Mouse (Mus musculus) kidney, adult 8-10 months (tissue): Measurements from ENCODE around the gene Mrm1.
"Not testable (repeated sequence)": the region's sequence is repeated elsewhere in the genome, so short reads cannot be mapped to it uniquely, and the experiment has no call there.

Experiments
- DNase-seq, 2 experiments: peaks; one replicate each; pipeline ENCODE4 v3.0.0; 2022

The Mrm1 gene

GRCm38 (mm10) chr11:84818961-84819692 is at the start of gene Mrm1:
Gene Mrm1 (minus strand): TSS chr11:84819515.
- peak; percentile 97 for DNase-seq

GRCm38 (mm10) chr11:84868786-84869259 is 49.5 kb upstream of the Mrm1 start:
- DNase-seq, result no peak

GRCm38 (mm10) chr11:84867586-84867985 is 48.3 kb upstream of the Mrm1 start:
- peak in 1 of 2 experiments; percentile 24 for DNase-seq

GRCm38 (mm10) chr11:84865268-84865667 is 46.0 kb upstream of the Mrm1 start:
- DNase-seq, result peak; percentile 38 to 53

GRCm38 (mm10) chr11:84855285-84855684 is 36.0 kb upstream of the Mrm1 start:
- DNase-seq, result no peak

GRCm38 (mm10) chr11:84847475-84848090 is 28.3 kb upstream of the Mrm1 start:
- DNase-seq, result no peak

- no peak for DNase-seq
Measured at GRCm38 (mm10) chr11:84846741-84847474, 27.6 kb upstream of the Mrm1 start.

GRCm38 (mm10) chr11:84839330-84839729 is 20.0 kb upstream of the Mrm1 start:
- DNase-seq, result no peak

- not testable (repeated sequence) for DNase-seq
Measured at GRCm38 (mm10) chr11:84829495-84829894, 10.2 kb upstream of the Mrm1 start.

GRCm38 (mm10) chr11:84828516-84829399 is 9.4 kb upstream of the Mrm1 start, which contains the start of gene Dhrs11:
Gene Dhrs11 (minus strand): TSS chr11:84828994.
- peak; percentile 95 to 96 for DNase-seq

GRCm38 (mm10) chr11:84827901-84828503 is 8.7 kb upstream of the Mrm1 start:
- no peak for DNase-seq

- DNase-seq, result no peak
Measured at GRCm38 (mm10) chr11:84827492-84827891, 8.2 kb upstream of the Mrm1 start.

- peak; percentile 84 to 87 for DNase-seq
Measured at GRCm38 (mm10) chr11:84826185-84826584, 6.9 kb upstream of the Mrm1 start.

GRCm38 (mm10) chr11:84825261-84825807 is 6.0 kb upstream of the Mrm1 start:
- DNase-seq, result no peak

GRCm38 (mm10) chr11:84823484-84823897 is 4.2 kb upstream of the Mrm1 start:
- DNase-seq, result no peak

- DNase-seq, result no peak
Measured at GRCm38 (mm10) chr11:84822487-84822886, 3.2 kb upstream of the Mrm1 start.

- DNase-seq, result no peak
Measured at GRCm38 (mm10) chr11:84821131-84821770, 1.9 kb upstream of the Mrm1 start.

GRCm38 (mm10) chr11:84818085-84818960 is 992 bp downstream of the Mrm1 start:
- peak; percentile 73 to 82 for DNase-seq

GRCm38 (mm10) chr11:84817362-84817761 is 2.0 kb downstream of the Mrm1 start:
- DNase-seq, result no peak
